Mouse (Mus musculus): ENCODE data around the gene Cep55.

The Cep55 gene

DNA sequence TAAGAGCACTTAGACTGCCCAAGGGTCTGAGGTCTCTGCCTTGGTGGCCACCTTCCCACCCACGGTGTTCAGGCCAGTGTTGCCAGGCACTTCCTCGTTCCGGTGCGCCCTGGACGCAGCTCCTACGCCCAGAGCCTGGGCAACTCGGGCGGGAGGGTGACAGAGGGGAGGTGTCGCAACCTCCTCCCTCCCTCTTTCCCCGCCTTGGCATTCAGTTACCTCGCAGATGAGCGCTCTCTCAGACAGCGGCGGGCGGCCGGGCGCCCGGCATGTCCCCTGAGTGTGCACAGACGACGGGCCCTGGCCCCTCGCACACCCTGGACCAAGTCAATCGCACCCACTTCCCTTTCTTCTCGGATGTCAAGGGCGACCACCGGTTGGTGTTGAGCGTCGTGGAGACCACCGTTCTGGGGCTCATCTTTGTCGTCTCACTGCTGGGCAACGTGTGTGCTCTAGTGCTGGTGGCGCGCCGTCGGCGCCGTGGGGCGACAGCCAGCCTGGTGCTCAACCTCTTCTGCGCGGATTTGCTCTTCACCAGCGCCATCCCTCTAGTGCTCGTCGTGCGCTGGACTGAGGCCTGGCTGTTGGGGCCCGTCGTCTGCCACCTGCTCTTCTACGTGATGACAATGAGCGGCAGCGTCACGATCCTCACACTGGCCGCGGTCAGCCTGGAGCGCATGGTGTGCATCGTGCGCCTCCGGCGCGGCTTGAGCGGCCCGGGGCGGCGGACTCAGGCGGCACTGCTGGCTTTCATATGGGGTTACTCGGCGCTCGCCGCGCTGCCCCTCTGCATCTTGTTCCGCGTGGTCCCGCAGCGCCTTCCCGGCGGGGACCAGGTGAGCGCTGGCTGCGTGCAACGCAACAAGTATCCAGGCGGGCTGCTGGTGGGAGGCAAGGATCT, 42.3 kb downstream of the Cep55 start, which contains the start of gene Ffar4:
Ffar4 (plus strand) TSS at position 214 of the 901 bp plus-strand sequence.
- DNase-seq (ENCODE audit: low read depth, low spot score), result no peak

DNA sequence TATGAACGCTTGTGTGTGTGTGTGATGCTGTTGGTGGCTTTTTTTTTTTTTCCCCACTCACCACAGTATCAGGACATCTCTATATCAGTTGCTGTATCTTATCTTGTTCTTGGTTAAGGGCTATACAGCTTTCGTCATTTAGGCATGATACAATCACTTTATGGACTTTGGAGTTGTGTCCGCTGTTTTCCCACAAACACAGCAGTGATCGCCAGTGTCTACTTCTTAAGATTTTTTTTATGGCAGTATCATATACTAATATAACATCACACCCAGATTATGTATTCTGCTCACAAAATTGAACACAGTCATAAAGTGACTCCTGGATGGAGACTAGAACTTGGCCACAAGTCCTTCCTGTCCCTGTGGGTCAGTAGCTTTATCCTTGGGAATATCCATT, 53.1 kb downstream of the Cep55 start:
- DNase-seq (ENCODE audit: low read depth, low spot score), result no peak

DNA sequence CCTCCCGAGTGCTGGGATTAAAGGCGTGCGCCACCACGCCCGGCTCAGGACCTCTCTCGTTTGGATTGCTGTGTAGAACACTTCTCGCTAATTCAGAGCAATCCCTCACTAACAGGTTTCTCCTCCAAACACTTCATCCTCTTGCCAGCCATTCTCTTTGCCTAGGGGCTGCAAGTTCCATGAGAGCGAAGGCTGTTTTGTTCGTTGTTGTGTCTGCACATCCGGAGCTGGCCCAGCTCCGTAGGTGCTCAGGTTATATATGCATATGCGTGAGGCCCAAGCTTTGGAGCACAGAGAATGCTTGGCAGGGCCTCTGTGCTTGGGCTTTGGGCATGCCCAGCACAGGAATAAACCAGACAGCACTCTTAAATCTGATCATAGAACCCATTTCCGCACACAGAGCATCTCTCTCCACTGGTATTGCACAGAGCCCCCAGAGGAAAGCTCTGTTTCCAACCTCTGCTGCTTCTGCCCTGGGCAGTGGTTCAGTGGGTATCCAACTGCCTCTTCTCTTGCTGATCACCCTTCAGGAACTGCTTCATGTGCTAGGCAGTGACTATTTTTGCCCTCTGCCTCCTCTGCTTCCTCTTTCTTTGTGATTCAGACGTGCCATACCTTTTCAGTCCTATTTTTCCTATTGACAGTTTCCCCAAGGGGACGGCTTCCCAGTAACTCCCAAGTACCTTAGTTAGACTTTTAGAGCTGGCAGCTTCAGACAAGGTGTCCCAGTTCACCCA, 54.9 kb downstream of the Cep55 start:
- no peak for DNase-seq (ENCODE audit: low read depth, low spot score)

DNA sequence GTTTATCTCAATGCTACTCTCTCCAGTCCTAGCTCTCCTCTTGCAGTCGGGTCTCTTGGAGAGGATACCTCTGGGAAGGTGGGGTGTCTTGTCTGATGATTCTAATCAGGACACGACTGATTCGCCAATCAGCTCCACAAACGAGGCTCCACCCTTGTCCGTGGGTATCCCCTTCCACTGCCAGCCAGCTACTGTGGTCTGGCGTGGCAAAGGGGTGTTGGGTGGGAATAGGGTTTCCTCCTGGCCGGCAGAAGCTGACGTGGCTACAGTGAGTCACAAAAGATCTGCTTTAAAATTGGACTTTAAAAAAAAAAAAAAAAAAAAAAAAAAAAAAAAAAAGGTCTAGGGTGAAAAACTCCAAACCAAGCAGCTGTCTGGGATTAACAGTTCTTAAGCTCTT, 56.2 kb downstream of the Cep55 start:
- DNase-seq (ENCODE audit: low read depth, low spot score), result no peak

DNA sequence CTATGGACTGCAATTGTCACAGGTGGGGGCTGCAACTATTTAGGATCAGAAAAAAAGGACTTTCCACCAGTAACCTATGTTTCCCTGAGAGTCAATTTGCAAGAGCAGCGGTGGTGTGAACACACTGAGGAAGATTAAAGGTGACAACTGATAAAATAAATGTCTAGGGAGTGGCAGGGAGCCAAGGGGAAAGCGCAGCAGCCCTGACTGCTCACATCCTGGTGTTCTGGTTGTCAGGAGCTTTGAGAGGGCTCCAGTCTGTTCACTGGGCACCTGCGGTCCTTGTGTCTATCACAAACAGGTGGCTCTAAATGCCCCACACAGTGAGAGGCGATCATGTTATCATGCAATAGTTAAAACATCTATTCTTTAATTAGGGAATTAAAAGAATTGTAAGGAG, 57.8 kb downstream of the Cep55 start:
- no peak for DNase-seq (ENCODE audit: low read depth, low spot score)

DNA sequence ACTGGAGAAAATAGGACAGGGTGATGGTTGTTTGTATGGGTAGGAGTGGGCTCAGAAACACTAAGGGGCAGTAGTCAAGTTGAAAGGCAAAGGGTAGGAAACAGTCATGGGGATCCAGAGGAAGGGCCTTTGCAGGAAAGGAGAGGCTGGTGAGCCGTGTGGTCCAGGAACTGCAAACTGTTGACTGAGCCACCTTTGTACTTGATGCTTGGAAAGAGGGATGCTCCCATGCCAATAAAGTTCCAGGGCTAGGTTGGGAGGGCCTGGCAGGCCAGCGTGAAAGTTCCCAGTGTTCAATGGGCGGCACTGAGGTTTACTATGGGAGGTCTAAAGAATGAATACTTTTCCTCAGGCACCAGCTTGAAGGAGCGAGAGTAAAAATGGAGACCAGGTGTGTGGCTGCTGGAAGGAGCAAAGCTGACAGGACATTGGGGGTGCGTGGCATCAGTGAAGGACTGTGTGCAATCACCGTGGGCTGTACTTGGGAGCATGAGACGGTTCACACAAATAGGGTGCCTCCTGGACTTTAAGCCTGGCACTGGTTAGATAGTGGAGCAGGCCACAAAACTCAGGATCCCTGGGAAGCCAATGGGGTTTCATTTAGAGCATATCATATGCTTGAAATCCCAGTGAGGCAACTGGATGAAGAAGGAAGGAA, 60.2 kb downstream of the Cep55 start:
- DNase-seq (ENCODE audit: low read depth, low spot score), result no peak

DNA sequence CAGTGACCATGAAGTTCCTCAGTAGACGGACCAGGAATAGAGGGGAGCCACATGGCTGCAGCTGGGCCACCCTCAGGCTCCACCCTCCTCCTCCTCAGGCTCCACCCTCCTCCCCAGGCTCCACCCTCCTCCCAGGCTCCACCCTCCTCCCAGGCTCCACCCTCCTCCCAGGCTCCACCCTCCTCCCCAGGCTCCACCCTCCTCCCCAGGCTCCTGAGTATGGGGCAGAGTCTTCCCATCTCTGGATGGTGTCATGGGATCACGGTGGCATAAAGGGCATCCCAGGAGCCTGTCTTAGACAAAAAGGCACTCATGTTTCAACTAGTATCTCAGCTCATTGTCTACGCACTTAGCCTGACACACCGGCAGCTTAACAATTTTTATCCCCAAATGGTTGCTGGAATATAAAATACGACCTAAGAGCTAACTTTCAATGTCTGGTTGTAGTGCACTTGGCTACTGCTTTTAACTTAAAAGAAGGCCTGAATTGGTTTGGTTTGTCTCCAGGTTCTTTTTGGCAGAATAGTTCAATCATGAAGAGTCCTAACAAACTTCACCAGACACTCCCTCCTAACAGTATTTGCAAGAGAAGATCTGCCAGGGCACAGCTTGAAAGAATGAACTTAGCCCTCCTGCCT, 65.4 kb downstream of the Cep55 start:
- DNase-seq (ENCODE audit: low read depth, low spot score), result no peak

DNA sequence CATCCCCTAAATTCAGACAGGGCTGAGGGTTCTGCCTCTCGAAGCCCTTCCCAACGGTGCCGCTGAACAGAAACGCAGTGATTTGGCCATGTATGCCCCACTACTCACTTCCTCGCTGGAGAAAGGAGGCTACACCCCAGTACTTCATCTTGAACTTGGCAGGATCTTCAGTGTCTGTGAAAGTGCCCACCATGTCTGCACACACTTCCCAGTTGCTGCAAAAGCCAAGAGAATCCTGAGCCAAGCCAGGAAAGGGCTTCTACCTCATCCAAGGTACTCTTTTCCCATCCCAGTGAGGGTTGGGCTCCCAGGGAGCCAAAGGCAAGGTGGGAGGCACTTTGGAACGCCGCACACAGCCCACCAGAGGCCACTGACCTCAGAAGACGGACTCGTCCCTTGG, 69.1 kb downstream of the Cep55 start:
- no peak for DNase-seq (ENCODE audit: low read depth, low spot score)

Data from forelimb bud, embryonic 11.5 days (tissue).